Mouse (Mus musculus) liver, adult 2 months (tissue): Measurements from ENCODE around the gene Mettl7a3.

Experiments used
- CTCF ChIP-seq: fragments of 200-500 bp; IDR thresholded peaks from 2 replicates; pipeline ENCODE4 v1.5.1; 2011; ENCODE audit warnings: low read depth, low read length, control low read depth
- POLR2A ChIP-seq: fragments of 200-500 bp; IDR thresholded peaks from 2 replicates; pipeline ENCODE4 v1.6.1; 2011; ENCODE audit warnings: low read length, control low read depth; ENCODE audit not compliant: insufficient read depth; ENCODE audit errors: extremely low read depth

DNA sequence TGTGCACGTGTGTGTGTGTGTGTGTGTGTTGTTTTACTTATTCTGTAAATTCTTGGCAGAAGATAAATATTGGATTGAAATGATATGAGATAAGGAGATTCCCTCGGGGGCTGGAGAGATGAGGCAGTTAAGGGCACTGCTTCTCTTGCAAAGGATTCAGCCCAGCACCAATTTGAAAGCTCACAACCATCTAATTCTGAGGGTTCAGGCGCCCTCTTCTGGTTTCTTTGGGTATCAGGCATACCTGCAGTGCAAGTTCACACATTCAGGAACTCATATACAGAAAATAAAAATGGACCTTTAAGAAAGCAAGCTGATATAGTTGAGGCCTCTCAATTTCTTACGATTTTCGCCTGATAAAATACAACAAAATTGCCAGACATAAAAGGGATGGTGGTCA, 40.3 kb downstream of the Mettl7a3 start:
- peak; percentile 31 for TF ChIP-seq CTCF
- TF ChIP-seq POLR2A = no peak
